Mouse (Mus musculus): ENCODE data around the gene Zfp740. TPM values are rescaled to one million over a fixed set of nuclear protein-coding genes. Genes with fewer than 3 reads are reported as not detected.

The Zfp740 gene
- polyA plus RNA-seq, 1 experiment: 71.9 TPM

- Histone ChIP-seq H3K4me3 (ENCODE audit: control insufficient read depth, insufficient read depth, low read length) (no peak overlapping the region), H3K27me3 (ENCODE audit: control insufficient read depth, insufficient read depth, low read length) (no peaks in the 10 kb centered on the region), H3K4me1 (replicated peaks; ENCODE audit: control insufficient read depth, insufficient read depth, low read length) (peaks cover 2% of the 10 kb centered on the region; the same call in 1 of the 2 replicates), H3K27ac (ENCODE audit: control insufficient read depth, insufficient read depth, low read length) (no peak overlapping the region), H3K36me3 (ENCODE audit: control insufficient read depth, insufficient read depth, low read length) (no peaks in the 10 kb centered on the region)
- 15% methylated on average over 6 of the region's 6 CpGs for WGBS
- TF ChIP-seq CTCF (IDR thresholded peaks at IDR 0.05; ENCODE audit: borderline replicate concordance, control insufficient read depth, extremely low read depth, insufficient read depth, low read length, poor library complexity): no peak
- no peak for TF ChIP-seq POLR2A (IDR thresholded peaks at IDR 0.05; ENCODE audit: control insufficient read depth, extremely low read depth, insufficient read depth, low read length, poor library complexity)
- peak; percentile 87 for DNase-seq
These were observed 24.8 kb upstream of the Zfp740 start for GRCm38 (mm10) chr15:102178279-102178678.

DNA sequence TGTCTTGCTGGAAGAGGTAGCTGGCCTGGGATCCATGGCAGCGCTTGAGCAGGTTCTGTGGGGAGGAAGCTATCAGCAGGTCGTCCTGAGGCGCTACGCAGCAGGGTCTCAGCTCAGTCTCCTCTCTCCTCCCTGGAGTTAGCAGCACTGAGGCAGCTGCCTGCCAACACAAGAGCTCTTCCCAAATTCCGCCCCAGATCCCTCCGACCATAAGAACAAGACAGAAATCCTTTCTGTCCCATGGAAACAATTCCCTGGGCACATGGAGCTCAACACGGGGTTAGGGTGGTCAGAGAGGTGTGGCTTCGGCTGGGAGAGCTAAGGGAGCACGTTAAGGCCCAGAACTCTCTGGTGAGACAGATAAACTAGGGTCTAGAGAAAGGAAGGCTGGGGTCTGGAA, 23.9 kb upstream of the Zfp740 start:
- Histone ChIP-seq H3K4me3 (ENCODE audit: control insufficient read depth, insufficient read depth, low read length) (no peak overlapping the region), H3K4me1 (replicated peaks; ENCODE audit: control insufficient read depth, insufficient read depth, low read length) (peaks cover 2% of the 10 kb centered on the region; the same call in 1 of the 2 replicates), H3K36me3 (ENCODE audit: control insufficient read depth, insufficient read depth, low read length) (no peaks in the 10 kb centered on the region), H3K27me3 (ENCODE audit: control insufficient read depth, insufficient read depth, low read length) (no peaks in the 10 kb centered on the region), H3K27ac (ENCODE audit: control insufficient read depth, insufficient read depth, low read length) (no peak overlapping the region)
- WGBS: 95% methylated on average over 9 of the region's 9 CpGs
- TF ChIP-seq CTCF (IDR thresholded peaks at IDR 0.05; ENCODE audit: borderline replicate concordance, control insufficient read depth, extremely low read depth, insufficient read depth, low read length, poor library complexity) (no peak), POLR2A (IDR thresholded peaks at IDR 0.05; ENCODE audit: control insufficient read depth, extremely low read depth, insufficient read depth, low read length, poor library complexity) (no peak)
- no peak for DNase-seq

DNA sequence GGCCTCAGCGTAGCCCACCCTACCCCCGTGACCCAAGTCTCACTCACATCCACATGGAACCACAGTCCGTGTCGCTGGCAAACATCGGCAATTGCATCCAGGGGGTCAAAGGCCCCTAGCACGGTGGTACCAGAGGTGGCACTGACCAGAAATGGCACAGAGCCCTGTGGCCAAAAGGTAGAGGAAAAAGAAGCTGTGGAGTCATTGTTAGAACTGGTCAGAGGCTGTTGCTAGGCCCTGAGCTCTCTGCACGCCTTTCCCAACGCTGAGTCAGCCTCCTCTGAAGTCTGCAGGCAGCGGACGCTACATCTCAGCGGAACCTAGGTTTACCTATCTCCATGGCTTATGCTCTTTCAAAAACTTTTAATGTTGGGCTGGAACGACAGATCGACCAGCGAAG, 23.1 kb upstream of the Zfp740 start:
- Histone ChIP-seq H3K4me3 (ENCODE audit: control insufficient read depth, insufficient read depth, low read length) (no peak overlapping the region), H3K36me3 (ENCODE audit: control insufficient read depth, insufficient read depth, low read length) (no peaks in the 10 kb centered on the region), H3K27ac (ENCODE audit: control insufficient read depth, insufficient read depth, low read length) (no peak overlapping the region), H3K27me3 (ENCODE audit: control insufficient read depth, insufficient read depth, low read length) (no peaks in the 10 kb centered on the region), H3K4me1 (replicated peaks; ENCODE audit: control insufficient read depth, insufficient read depth, low read length) (peaks cover 2% of the 10 kb centered on the region; the same call in 1 of the 2 replicates)
- no peak for DNase-seq
- no peak for TF ChIP-seq POLR2A (IDR thresholded peaks at IDR 0.05; ENCODE audit: control insufficient read depth, extremely low read depth, insufficient read depth, low read length, poor library complexity)
- 97% methylated on average over 14 of the region's 14 CpGs for WGBS

DNA sequence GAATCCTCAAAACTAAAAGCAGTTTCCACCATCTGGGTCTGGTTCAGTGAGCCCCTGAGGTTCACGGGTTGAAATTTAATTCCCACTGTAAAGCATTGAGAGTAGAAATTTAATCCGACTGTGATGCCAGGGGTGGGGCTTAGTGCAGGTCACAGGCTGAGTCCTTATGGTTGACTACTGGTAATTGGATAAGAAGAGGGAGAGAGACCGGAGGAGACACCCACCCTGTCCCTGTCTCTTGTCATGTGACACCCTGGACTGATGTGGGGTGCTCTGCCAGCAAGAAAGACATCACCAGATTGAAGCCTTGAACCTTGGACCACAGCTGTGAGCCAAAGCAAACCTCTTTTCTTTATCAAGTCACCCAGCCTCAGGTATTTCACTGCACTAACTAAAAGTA, 20.0 kb upstream of the Zfp740 start:
- TF ChIP-seq POLR2A (IDR thresholded peaks at IDR 0.05; ENCODE audit: control insufficient read depth, extremely low read depth, insufficient read depth, low read length, poor library complexity) (no peak), CTCF (IDR thresholded peaks at IDR 0.05; ENCODE audit: borderline replicate concordance, control insufficient read depth, extremely low read depth, insufficient read depth, low read length, poor library complexity) (no peak)
- Histone ChIP-seq H3K27ac (ENCODE audit: control insufficient read depth, insufficient read depth, low read length) (no peak overlapping the region), H3K36me3 (ENCODE audit: control insufficient read depth, insufficient read depth, low read length) (no peaks in the 10 kb centered on the region), H3K4me3 (ENCODE audit: control insufficient read depth, insufficient read depth, low read length) (no peak overlapping the region), H3K27me3 (ENCODE audit: control insufficient read depth, insufficient read depth, low read length) (no peaks in the 10 kb centered on the region), H3K4me1 (replicated peaks; ENCODE audit: control insufficient read depth, insufficient read depth, low read length) (peaks cover 2% of the 10 kb centered on the region; the same call in 1 of the 2 replicates)
- 92% methylated on average over 3 of the region's 3 CpGs for WGBS
- DNase-seq: no peak

GRCm38 (mm10) chr15:102186239-102186638, 16.8 kb upstream of the Zfp740 start:
- 92% methylated on average over 11 of the region's 11 CpGs for WGBS

DNA sequence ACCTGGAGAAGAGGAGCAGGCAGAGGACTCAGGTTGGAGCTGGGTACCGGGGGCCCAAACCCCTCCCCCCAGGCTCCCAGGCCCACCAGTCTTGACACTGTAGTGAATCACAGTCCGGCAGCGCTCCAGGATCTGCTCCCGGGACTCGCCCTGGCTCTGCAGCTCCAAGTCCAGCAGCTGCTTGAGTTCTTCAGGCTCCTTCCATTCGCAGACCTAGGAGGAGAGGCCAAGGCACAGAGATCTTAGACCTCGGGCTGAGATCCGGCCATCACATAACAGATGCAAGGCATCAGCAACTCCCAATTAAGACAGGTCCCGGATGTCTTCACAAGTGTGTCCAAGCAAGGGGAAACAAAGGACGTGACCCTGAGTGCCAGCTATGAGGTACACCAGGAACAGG, 15.0 kb upstream of the Zfp740 start:
- no peaks in the 10 kb centered on the region for H3K4me1 ChIP-seq (replicated peaks; ENCODE audit: control insufficient read depth, insufficient read depth, low read length)
- H3K4me3 ChIP-seq (ENCODE audit: control insufficient read depth, insufficient read depth, low read length): no peak overlapping the region
- no peak for TF ChIP-seq CTCF (IDR thresholded peaks at IDR 0.05; ENCODE audit: borderline replicate concordance, control insufficient read depth, extremely low read depth, insufficient read depth, low read length, poor library complexity)
- no peak for TF ChIP-seq POLR2A (IDR thresholded peaks at IDR 0.05; ENCODE audit: control insufficient read depth, extremely low read depth, insufficient read depth, low read length, poor library complexity)
- no peak overlapping the region for H3K27ac ChIP-seq (ENCODE audit: control insufficient read depth, insufficient read depth, low read length)
- no peaks in the 10 kb centered on the region for H3K36me3 ChIP-seq (ENCODE audit: control insufficient read depth, insufficient read depth, low read length)
- WGBS: 98% methylated on average over 10 of the region's 10 CpGs
- no peak for DNase-seq
- no peaks in the 10 kb centered on the region for H3K27me3 ChIP-seq (ENCODE audit: control insufficient read depth, insufficient read depth, low read length)

More at GRCm38 (mm10) chr15:102186239-102186638, 16.8 kb upstream of the Zfp740 start:
- Histone ChIP-seq H3K36me3 (ENCODE audit: control insufficient read depth, insufficient read depth, low read length) (no peaks in the 10 kb centered on the region), H3K27me3 (ENCODE audit: control insufficient read depth, insufficient read depth, low read length) (no peaks in the 10 kb centered on the region), H3K4me3 (ENCODE audit: control insufficient read depth, insufficient read depth, low read length) (no peak overlapping the region), H3K4me1 (replicated peaks; ENCODE audit: control insufficient read depth, insufficient read depth, low read length) (no peaks in the 10 kb centered on the region), H3K27ac (ENCODE audit: control insufficient read depth, insufficient read depth, low read length) (no peak overlapping the region)
- TF ChIP-seq POLR2A (IDR thresholded peaks at IDR 0.05; ENCODE audit: control insufficient read depth, extremely low read depth, insufficient read depth, low read length, poor library complexity) (no peak), CTCF (IDR thresholded peaks at IDR 0.05; ENCODE audit: borderline replicate concordance, control insufficient read depth, extremely low read depth, insufficient read depth, low read length, poor library complexity) (no peak)
- no peak for DNase-seq

DNA sequence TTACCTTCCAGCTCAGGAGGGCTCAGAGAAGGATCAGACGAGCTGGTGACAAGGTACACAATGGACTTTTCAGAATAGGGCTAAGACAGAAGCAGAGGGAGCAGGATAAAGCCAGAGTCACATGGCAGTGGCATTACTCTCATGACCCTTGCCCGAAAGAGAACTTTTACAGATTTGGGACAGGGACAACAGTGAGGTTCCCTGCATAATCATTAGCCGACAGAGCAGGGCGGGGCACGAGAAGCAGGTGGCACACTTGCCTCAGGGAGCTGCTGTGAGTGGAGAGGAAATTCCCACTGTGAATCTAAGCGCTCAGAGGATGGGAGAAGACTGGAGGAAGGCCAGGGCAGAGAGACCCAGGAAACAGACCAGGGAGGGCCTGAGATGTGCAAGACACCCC, 14.2 kb upstream of the Zfp740 start:
- Histone ChIP-seq H3K36me3 (ENCODE audit: control insufficient read depth, insufficient read depth, low read length) (no peaks in the 10 kb centered on the region), H3K27ac (ENCODE audit: control insufficient read depth, insufficient read depth, low read length) (no peak overlapping the region), H3K4me1 (replicated peaks; ENCODE audit: control insufficient read depth, insufficient read depth, low read length) (no peaks in the 10 kb centered on the region), H3K4me3 (ENCODE audit: control insufficient read depth, insufficient read depth, low read length) (no peak overlapping the region), H3K27me3 (ENCODE audit: control insufficient read depth, insufficient read depth, low read length) (no peaks in the 10 kb centered on the region)
- DNase-seq: no peak
- 94% methylated on average over 6 of the region's 6 CpGs for WGBS
- TF ChIP-seq CTCF (IDR thresholded peaks at IDR 0.05; ENCODE audit: borderline replicate concordance, control insufficient read depth, extremely low read depth, insufficient read depth, low read length, poor library complexity) (no peak), POLR2A (IDR thresholded peaks at IDR 0.05; ENCODE audit: control insufficient read depth, extremely low read depth, insufficient read depth, low read length, poor library complexity) (no peak)

All from thymus, adult 2 months (tissue).